Mouse (Mus musculus) bone marrow, adult 2 months (tissue): ENCODE measurements at regions not wholly inside any gene's neighbourhood (a gene's known extent, or its start where the extent isn't known, plus 50 kb on each side); places are given as distances from the start of the nearest gene placed in this dataset.

Source experiments
- H3K27ac ChIP-seq: fragments of 200-500 bp; 2 replicates; pipeline ENCODE4 v1.5.1; 2012; ENCODE audit warnings: low read depth, mild to moderate bottlenecking, control low read depth, inconsistent platforms, low read length; ENCODE audit not compliant: control insufficient read depth, poor library complexity, insufficient read depth
- H3K4me1 ChIP-seq: fragments of 200-500 bp; 2 replicates; pipeline ENCODE4 v1.6.1; 2011; ENCODE audit warnings: low read length; ENCODE audit not compliant: control insufficient read depth, insufficient read depth
- H3K4me3 ChIP-seq: fragments of 200-500 bp; replicated peaks from 2 replicates; pipeline ENCODE3; 2011; ENCODE audit warnings: mild to moderate bottlenecking, low read depth, low read length, control low read depth; ENCODE audit not compliant: control insufficient read depth
- CTCF ChIP-seq: fragments of 200-500 bp; IDR thresholded peaks from 2 replicates; pipeline ENCODE4 v1.5.1; 2011; ENCODE audit warnings: low read length, control low read depth; ENCODE audit not compliant: control insufficient read depth, insufficient read depth
- POLR2A ChIP-seq: fragments of 200-500 bp; IDR thresholded peaks from 2 replicates; pipeline ENCODE4 v1.6.1; 2011; ENCODE audit warnings: low read depth, mild to moderate bottlenecking, control low read depth, low read length, borderline replicate concordance; ENCODE audit not compliant: control insufficient read depth
- WGBS: fragments of 180-500 bp; shearing (Covaris S2); methylation state at CpG from one replicate; pipeline ENCODE4 v1.1.7; 2018; 5-methylcytosine and 5-hydroxymethylcytosine counted together

GRCm38 (mm10) chr3:35141500-35142220 is 491.5 kb downstream of the Sox2 start:
- Histone ChIP-seq H3K4me3 (no peak overlapping the region), H3K4me1 (no peaks in the 10 kb centered on the region), H3K27ac (no peak overlapping the region)
- TF ChIP-seq POLR2A (no peak), CTCF (no peak)
- 75% methylated on average over 11 of the region's 11 CpGs for WGBS

GRCm38 (mm10) chr3:35142683-35143082 is 492.5 kb downstream of the Sox2 start:
- 25% methylated on average over 2 of the region's 2 CpGs for WGBS
- TF ChIP-seq POLR2A, result no peak
- H3K4me1 ChIP-seq, result no peaks in the 10 kb centered on the region
- H3K4me3 ChIP-seq, result no peak overlapping the region
- H3K27ac ChIP-seq, result no peak overlapping the region

- WGBS, result 79% methylated on average over 2 of the region's 2 CpGs
- TF ChIP-seq CTCF, result no peak
- TF ChIP-seq POLR2A, result no peak
- Histone ChIP-seq H3K4me1 (no peaks in the 10 kb centered on the region), H3K4me3 (no peak overlapping the region), H3K27ac (no peak overlapping the region)
These were observed 495.4 kb downstream of the Sox2 start for GRCm38 (mm10) chr3:35145569-35145968.

GRCm38 (mm10) chr3:35146681-35147080 is 496.5 kb downstream of the Sox2 start:
- no peak overlapping the region for H3K27ac ChIP-seq
- TF ChIP-seq CTCF (no peak), POLR2A (no peak)
- H3K4me1 ChIP-seq, result no peaks in the 10 kb centered on the region
- 73% methylated on average over 5 of the region's 5 CpGs for WGBS
- no peak overlapping the region for H3K4me3 ChIP-seq

GRCm38 (mm10) chr3:35149251-35149691 is 499.1 kb downstream of the Sox2 start:
- WGBS, result 64% methylated on average over 12 of the region's 12 CpGs
- H3K4me1 ChIP-seq, result no peaks in the 10 kb centered on the region
- TF ChIP-seq CTCF, result no peak
- TF ChIP-seq POLR2A, result no peak
- H3K4me3 ChIP-seq, result no peak overlapping the region
- no peak overlapping the region for H3K27ac ChIP-seq

- 80% methylated on average over 7 of the region's 7 CpGs for WGBS
- Histone ChIP-seq H3K27ac (no peak overlapping the region), H3K4me1 (no peaks in the 10 kb centered on the region), H3K4me3 (no peak overlapping the region)
- TF ChIP-seq POLR2A (no peak), CTCF (no peak)
These were observed 502.0 kb downstream of the Sox2 start for GRCm38 (mm10) chr3:35152191-35152590.

GRCm38 (mm10) chr3:35154266-35154665 is 504.1 kb downstream of the Sox2 start:
- WGBS, result 55% methylated on average over 6 of the region's 6 CpGs
- H3K4me1 ChIP-seq, result no peaks in the 10 kb centered on the region
- TF ChIP-seq CTCF (no peak), POLR2A (no peak)
- H3K4me3 ChIP-seq, result no peak overlapping the region
- H3K27ac ChIP-seq, result no peak overlapping the region

GRCm38 (mm10) chr3:35168676-35169075 is 518.5 kb downstream of the Sox2 start:
- TF ChIP-seq CTCF (no peak), POLR2A (no peak)
- H3K27ac ChIP-seq, result no peak overlapping the region
- WGBS, result 72% methylated on average over 1 of the region's 1 CpGs
- H3K4me3 ChIP-seq, result no peak overlapping the region
- H3K4me1 ChIP-seq, result no peaks in the 10 kb centered on the region
